Mouse (Mus musculus) heart, embryonic 13.5 days (tissue): ENCODE measurements around the gene Rnf151. TPM values are rescaled to one million over a fixed set of nuclear protein-coding genes. Genes with fewer than 3 reads are reported as not detected.
A peak's percentile ranks its signal among the peaks of the same experiment; 100 is the strongest.
"Not testable (repeated sequence)": the region's sequence is repeated elsewhere in the genome, so short reads cannot be mapped to it uniquely, and the experiment has no call there.

Source experiments
- ATAC-seq: fragments of 200-750 bp; cut with Nextera tagmentation; 2 replicates; pipeline ENCODE4 v1.8.0; 2017; ENCODE audit warnings: moderate TSS enrichment; ENCODE audit not compliant: insufficient number of reproducible peaks, low FRiP score, low TSS enrichment; ENCODE audit errors: extremely low read depth
- H3K27ac ChIP-seq: fragments of 300-500 bp; sonication (generic); replicated peaks from 2 replicates; pipeline ENCODE4 v1.5.1; 2015; ENCODE audit warnings: moderate library complexity, mild to moderate bottlenecking, inconsistent platforms
- H3K27me3 ChIP-seq: fragments of 300-500 bp; sonication (generic); replicated peaks from 2 replicates; pipeline ENCODE4 v1.6.1; 2015; ENCODE audit warnings: mild to moderate bottlenecking, inconsistent platforms
- H3K36me3 ChIP-seq: fragments of 300-500 bp; sonication (generic); 2 replicates; pipeline ENCODE4 v1.6.1; 2015; ENCODE audit warnings: mild to moderate bottlenecking, inconsistent platforms
- H3K4me1 ChIP-seq: fragments of 300-500 bp; sonication (generic); 2 replicates; pipeline ENCODE4 v1.6.1; 2015; ENCODE audit warnings: inconsistent platforms
- H3K4me2 ChIP-seq: fragments of 300-500 bp; sonication (generic); 2 replicates; pipeline ENCODE4 v1.6.1; 2015; ENCODE audit warnings: inconsistent platforms, mild to moderate bottlenecking, moderate library complexity
- H3K4me3 ChIP-seq: fragments of 300-500 bp; sonication (generic); 2 replicates; pipeline ENCODE4 v1.5.1; 2015; ENCODE audit warnings: moderate library complexity, mild to moderate bottlenecking, inconsistent platforms
- H3K9ac ChIP-seq: fragments of 300-500 bp; sonication (generic); 2 replicates; pipeline ENCODE4 v1.6.1; 2015; ENCODE audit warnings: inconsistent platforms, mild to moderate bottlenecking, moderate library complexity
- H3K9me3 ChIP-seq: fragments of 300-500 bp; sonication (generic); 2 replicates; pipeline ENCODE4 v1.6.1; 2016; ENCODE audit warnings: inconsistent platforms
- WGBS: fragments of 180-500 bp; shearing (Covaris S2); methylation state at CpG from one replicate; pipeline ENCODE4 v1.1.7; 2015; ENCODE audit warnings: mixed read lengths; 5-methylcytosine and 5-hydroxymethylcytosine counted together
- polyA plus RNA-seq: library from polyadenylated mRNA; unstranded; fragments of >200 nt; fragmentation: Nextera tagmentation; extraction: Ambion mirVana; gene quantifications from 2 replicates; pipeline ENCODE4 v1.2.1, GENCODE M21; 2015

Rnf151 gene
- polyA plus RNA-seq, 1 experiment from 2014 or later = not detected

- WGBS = under 1% methylated on average over 61 of the region's 61 CpGs
- Histone ChIP-seq H3K27ac (peak overlapping the region; percentile 90), H3K4me2 (peak overlapping the region; percentile 79), H3K9ac (peak overlapping the region; percentile 98), H3K27me3 (no peaks in the 10 kb centered on the region), H3K4me3 (peak overlapping the region; percentile 93), H3K36me3 (peaks cover 47% of the 10 kb centered on the region), H3K4me1 (peaks cover 33% of the 10 kb centered on the region), H3K9me3 (no peaks in the 10 kb centered on the region)
- peak; percentile 96 for ATAC-seq
Measured at GRCm38 (mm10) chr17:24719494-24720222, 1.8 kb upstream of the Rnf151 start.

- Histone ChIP-seq H3K4me1 (peaks cover 33% of the 10 kb centered on the region), H3K36me3 (peaks cover 47% of the 10 kb centered on the region), H3K4me3 (peak overlapping the region; percentile 93), H3K4me2 (peak overlapping the region; percentile 74), H3K27ac (peak overlapping the region; percentile 90), H3K9ac (peak overlapping the region; percentile 98)
- H3K9me3 ChIP-seq, ATAC-seq, H3K27me3 ChIP-seq: not testable (repeated sequence)
- 49% methylated on average over 5 of the region's 5 CpGs for WGBS
Measured at GRCm38 (mm10) chr17:24718938-24719337, 1.1 kb upstream of the Rnf151 start.

DNA sequence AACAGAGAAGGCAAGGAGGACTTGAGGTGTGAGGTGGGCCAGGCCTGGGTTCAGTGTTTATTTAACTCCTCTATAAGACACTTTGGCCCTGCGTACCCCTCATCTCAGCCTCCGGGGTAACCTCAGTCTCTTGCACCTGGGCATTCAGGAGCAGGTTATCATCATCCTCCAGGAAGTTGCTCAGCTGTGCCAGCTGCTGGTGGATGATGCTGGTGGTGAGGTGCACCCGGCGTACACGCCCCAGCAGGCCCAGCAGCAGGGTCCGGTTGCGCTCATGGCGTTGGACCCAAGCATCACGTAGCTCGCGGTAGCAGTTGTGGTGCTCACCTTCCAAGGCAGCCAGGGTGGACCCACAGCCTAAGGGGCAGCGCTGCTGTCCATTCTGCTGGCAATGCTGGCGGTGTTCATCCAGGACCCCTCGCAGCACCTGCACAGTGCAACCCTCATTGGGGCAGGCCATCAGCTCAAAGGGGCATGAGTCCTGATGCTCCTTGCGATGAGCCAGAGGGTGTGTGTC is 1.6 kb downstream of the Rnf151 start:
- H3K4me1 ChIP-seq = peaks cover 9% of the 10 kb centered on the region
- H3K4me2 ChIP-seq = no peak overlapping the region
- H3K9me3 ChIP-seq = no peaks in the 10 kb centered on the region
- no peak overlapping the region for H3K27ac ChIP-seq
- H3K4me3 ChIP-seq = no peak overlapping the region
- peaks cover 32% of the 10 kb centered on the region for H3K36me3 ChIP-seq
- 90% methylated on average over 15 of the region's 15 CpGs for WGBS
- H3K27me3 ChIP-seq = no peaks in the 10 kb centered on the region
- no peak overlapping the region for H3K9ac ChIP-seq
- no peak for ATAC-seq

- H3K9ac ChIP-seq = no peak overlapping the region
- peaks cover 7% of the 10 kb centered on the region for H3K4me1 ChIP-seq
- no peak overlapping the region for H3K27ac ChIP-seq
- no peaks in the 10 kb centered on the region for H3K9me3 ChIP-seq
- no peak overlapping the region for H3K4me3 ChIP-seq
- 81% methylated on average over 6 of the region's 6 CpGs for WGBS
- H3K27me3 ChIP-seq = no peaks in the 10 kb centered on the region
- peaks cover 28% of the 10 kb centered on the region for H3K36me3 ChIP-seq
- no peak overlapping the region for H3K4me2 ChIP-seq
- ATAC-seq = no peak
Measured at GRCm38 (mm10) chr17:24715556-24715955, 2.3 kb downstream of the Rnf151 start.

- Histone ChIP-seq H3K27me3 (no peaks in the 10 kb centered on the region), H3K9me3 (no peaks in the 10 kb centered on the region), H3K36me3 (peaks cover 19% of the 10 kb centered on the region), H3K27ac (no peak overlapping the region), H3K4me1 (peaks cover 16% of the 10 kb centered on the region), H3K4me3 (peak overlapping the region; percentile 81), H3K4me2 (peak overlapping the region; percentile 86), H3K9ac (no peak overlapping the region)
- no peak for ATAC-seq
- WGBS = 40% methylated on average over 2 of the region's 2 CpGs
Measured at GRCm38 (mm10) chr17:24708646-24709045, 9.2 kb downstream of the Rnf151 start.

GRCm38 (mm10) chr17:24707801-24708425 is 9.9 kb downstream of the Rnf151 start:
- no peak for ATAC-seq
- H3K27ac ChIP-seq = peak overlapping the region; percentile 89
- H3K27me3 ChIP-seq = no peaks in the 10 kb centered on the region
- H3K9ac ChIP-seq = peak overlapping the region; percentile 90
- H3K4me3 ChIP-seq = peak overlapping the region; percentile 81
- H3K4me2 ChIP-seq = peak overlapping the region; percentile 86
- H3K36me3 ChIP-seq = peaks cover 26% of the 10 kb centered on the region
- peaks cover 16% of the 10 kb centered on the region for H3K4me1 ChIP-seq
- H3K9me3 ChIP-seq = no peaks in the 10 kb centered on the region
- 7% methylated on average over 24 of the region's 24 CpGs for WGBS

DNA sequence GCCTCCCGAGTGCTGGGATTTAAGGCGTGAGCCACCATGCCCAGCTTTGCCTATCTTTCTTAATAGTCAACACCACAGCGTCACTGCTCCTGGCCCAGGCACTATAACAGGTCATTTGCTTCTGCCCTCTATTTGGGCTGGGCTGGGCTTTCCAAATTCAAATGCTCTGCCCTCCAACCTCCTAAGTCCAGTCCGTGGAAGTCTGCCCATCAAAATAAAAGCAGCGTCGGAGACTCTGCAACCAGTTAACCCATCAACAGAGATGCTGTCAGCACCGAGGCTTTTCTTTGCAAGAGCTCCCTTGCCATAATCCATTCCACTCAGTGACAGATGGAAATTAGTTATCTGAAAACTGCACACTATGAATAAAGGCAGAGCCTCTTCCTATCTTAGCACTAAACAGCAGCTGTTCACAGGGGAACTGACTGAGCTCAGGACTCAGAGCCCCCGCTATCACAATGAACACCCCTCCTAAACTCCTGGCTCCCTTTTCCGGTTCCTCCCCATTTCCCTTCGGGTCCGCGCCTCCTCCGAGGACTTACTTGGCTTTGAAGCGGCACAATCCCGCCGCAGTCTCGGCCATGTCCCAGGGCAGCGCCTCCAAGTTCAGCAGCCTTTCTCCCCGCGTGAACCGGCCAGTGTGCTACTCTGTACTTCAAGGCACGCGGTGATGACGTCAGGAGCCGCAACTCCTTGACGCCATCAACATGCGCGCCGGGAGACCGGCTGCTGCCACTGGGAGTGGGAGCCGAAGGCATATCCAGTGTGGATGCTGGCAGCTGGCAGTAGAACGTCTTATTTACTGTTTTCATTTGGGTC is 10.7 kb downstream of the Rnf151 start, which contains the start of gene Tbl3:
Gene Tbl3, minus strand, starts transcription at position 679 of the 819 bp plus-strand sequence.
- Histone ChIP-seq H3K9me3 (no peaks in the 10 kb centered on the region), H3K4me1 (peaks cover 16% of the 10 kb centered on the region), H3K9ac (peak within 1 kb of the TSS; percentile 90), H3K27ac (peak within 1 kb of the TSS; percentile 89), H3K27me3 (no peaks in the 10 kb centered on the region), H3K4me3 (peak within 1 kb of the TSS; percentile 81), H3K4me2 (peak within 1 kb of the TSS; percentile 86), H3K36me3 (peaks cover 33% of the 10 kb centered on the region)
- ATAC-seq = peak; percentile 67
- WGBS = 3% methylated on average over 32 of the region's 32 CpGs

- no peak overlapping the region for H3K27ac ChIP-seq
- no peaks in the 10 kb centered on the region for H3K27me3 ChIP-seq
- H3K4me2 ChIP-seq = no peak overlapping the region
- H3K4me1 ChIP-seq = peaks cover 16% of the 10 kb centered on the region
- peaks cover 47% of the 10 kb centered on the region for H3K36me3 ChIP-seq
- H3K9me3 ChIP-seq = no peaks in the 10 kb centered on the region
- ATAC-seq = no peak
- WGBS = 92% methylated on average over 3 of the region's 3 CpGs
- H3K9ac ChIP-seq = no peak overlapping the region
- H3K4me3 ChIP-seq = no peak overlapping the region
Measured at GRCm38 (mm10) chr17:24705821-24706220, 12.0 kb downstream of the Rnf151 start.

GRCm38 (mm10) chr17:24701251-24701650 is 16.6 kb downstream of the Rnf151 start:
- peaks cover 23% of the 10 kb centered on the region for H3K4me1 ChIP-seq
- H3K27ac ChIP-seq = no peak overlapping the region
- no peak for ATAC-seq
- no peaks in the 10 kb centered on the region for H3K9me3 ChIP-seq
- H3K36me3 ChIP-seq = peaks cover 62% of the 10 kb centered on the region
- no peak overlapping the region for H3K4me2 ChIP-seq
- no peak overlapping the region for H3K4me3 ChIP-seq
- H3K27me3 ChIP-seq = no peaks in the 10 kb centered on the region; the same call in 1 of the 2 replicates
- 85% methylated on average over 9 of the region's 9 CpGs for WGBS
- H3K9ac ChIP-seq = no peak overlapping the region

DNA sequence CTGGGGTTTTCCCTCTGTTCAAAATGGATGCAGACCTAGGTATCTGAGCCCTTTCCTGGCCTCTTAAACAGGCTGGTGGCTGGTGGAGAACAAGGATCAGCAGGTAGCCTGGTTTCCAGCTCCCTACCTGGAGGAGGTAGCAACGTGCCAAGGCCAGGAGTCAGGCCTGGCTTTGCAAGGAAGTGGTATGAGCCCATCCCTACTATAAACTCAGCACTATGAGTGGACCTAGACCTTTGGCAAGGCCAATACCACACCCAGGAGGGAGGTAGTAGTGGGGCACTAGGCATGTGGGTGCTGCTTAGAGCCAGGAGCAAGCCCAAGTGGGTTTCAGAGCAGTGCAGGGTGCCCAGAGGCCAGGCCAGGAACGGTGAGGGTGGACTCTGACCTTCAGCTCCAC is 18.4 kb downstream of the Rnf151 start:
- H3K4me1 ChIP-seq = peaks cover 29% of the 10 kb centered on the region
- 71% methylated on average over 2 of the region's 2 CpGs for WGBS

DNA sequence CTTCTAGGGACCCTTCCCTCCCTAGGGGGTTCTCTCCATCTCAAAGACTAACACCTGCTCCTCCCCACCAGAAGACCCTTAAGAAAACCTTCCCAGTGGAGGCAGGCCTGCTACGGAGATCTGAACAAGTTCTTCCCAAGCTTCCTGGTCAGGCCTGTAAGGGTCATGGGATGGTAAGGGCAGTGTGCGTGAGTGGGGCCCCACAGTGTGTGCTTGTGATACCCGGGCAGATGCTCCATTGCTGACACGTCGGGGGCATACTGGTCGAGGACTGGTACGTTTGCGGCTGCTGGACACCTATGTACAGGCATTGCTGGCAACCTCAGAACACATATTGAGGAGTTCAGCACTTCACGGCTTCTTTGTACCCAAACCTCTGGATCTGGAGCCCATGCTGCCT is 19.1 kb downstream of the Rnf151 start:
- no peak overlapping the region for H3K4me2 ChIP-seq
- 64% methylated on average over 9 of the region's 9 CpGs for WGBS
- peaks cover 48% of the 10 kb centered on the region for H3K36me3 ChIP-seq
- no peaks in the 10 kb centered on the region for H3K9me3 ChIP-seq
- H3K4me3 ChIP-seq = no peak overlapping the region
- H3K27me3 ChIP-seq = no peaks in the 10 kb centered on the region; the same call in 1 of the 2 replicates
- no peak overlapping the region for H3K27ac ChIP-seq
- no peak for ATAC-seq
- H3K4me1 ChIP-seq = peaks cover 29% of the 10 kb centered on the region
- H3K9ac ChIP-seq = no peak overlapping the region

More for the DNA sequence above, 18.4 kb downstream of the Rnf151 start:
- Histone ChIP-seq H3K9me3 (no peaks in the 10 kb centered on the region), H3K4me3 (no peak overlapping the region), H3K9ac (no peak overlapping the region), H3K4me2 (no peak overlapping the region), H3K27ac (no peak overlapping the region), H3K36me3 (peaks cover 51% of the 10 kb centered on the region), H3K27me3 (no peaks in the 10 kb centered on the region; the same call in 1 of the 2 replicates)
- ATAC-seq = no peak
